Mouse (Mus musculus) midbrain, embryonic 16.5 days (tissue): Measurements from ENCODE around the gene B3gnt7. TPM values are rescaled to one million over a fixed set of nuclear protein-coding genes. Genes with fewer than 3 reads are reported as not detected.
"Not testable (repeated sequence)": the region's sequence is repeated elsewhere in the genome, so short reads cannot be mapped to it uniquely, and the experiment has no call there.

ENCODE experiments used
- ATAC-seq: fragments of 200-750 bp; cut with Nextera tagmentation; 2 replicates; pipeline ENCODE4 v1.8.0; 2017; ENCODE audit warnings: moderate TSS enrichment
- H3K27ac ChIP-seq: fragments of 300-500 bp; sonication (generic); 2 replicates; pipeline ENCODE4 v1.5.1; 2014; ENCODE audit warnings: mild to moderate bottlenecking, low read length, mixed read lengths
- H3K27me3 ChIP-seq: fragments of 300-500 bp; sonication (generic); 2 replicates; pipeline ENCODE4 v1.6.1; 2014; ENCODE audit warnings: low read depth, low read length, mixed read lengths; ENCODE audit not compliant: control insufficient read depth, insufficient read depth
- H3K36me3 ChIP-seq: fragments of 300-500 bp; sonication (generic); 2 replicates; pipeline ENCODE4 v1.6.1; 2014; ENCODE audit warnings: mild to moderate bottlenecking, low read length, moderate library complexity, mixed read lengths; ENCODE audit not compliant: control insufficient read depth, insufficient read depth
- H3K4me1 ChIP-seq: fragments of 300-500 bp; sonication (generic); 2 replicates; pipeline ENCODE4 v1.6.1; 2014; ENCODE audit warnings: mild to moderate bottlenecking, low read length, mixed read lengths; ENCODE audit not compliant: control insufficient read depth, insufficient read depth
- H3K4me2 ChIP-seq: fragments of 300-500 bp; sonication (generic); 2 replicates; pipeline ENCODE4 v1.6.1; 2014; ENCODE audit warnings: mild to moderate bottlenecking, low read length, mixed read lengths
- H3K4me3 ChIP-seq: fragments of 300-500 bp; sonication (generic); 2 replicates; pipeline ENCODE4 v1.5.1; 2014; ENCODE audit warnings: low read depth, mild to moderate bottlenecking, low read length, moderate library complexity, mixed read lengths
- H3K9ac ChIP-seq: fragments of 300-500 bp; sonication (generic); 2 replicates; pipeline ENCODE4 v1.6.1; 2014; ENCODE audit warnings: low read depth, low read length, mixed read lengths
- H3K9me3 ChIP-seq: fragments of 300-500 bp; sonication (generic); replicated peaks from 2 replicates; pipeline ENCODE4 v1.6.1; 2014; ENCODE audit warnings: mild to moderate bottlenecking, low read length, mixed read lengths; ENCODE audit not compliant: control insufficient read depth, poor library complexity, severe bottlenecking
- WGBS: fragments of 180-500 bp; shearing (Covaris S2); extraction: QIAGEN DNeasy Blood & Tissue Kit; methylation state at CpG from one replicate; pipeline ENCODE4 v1.1.7; 2014; 5-methylcytosine and 5-hydroxymethylcytosine counted together
- polyA plus RNA-seq: library from polyadenylated mRNA; unstranded; fragments of >200 nt; fragmentation: Nextera tagmentation; extraction: Ambion mirVana; gene quantifications from 2 replicates; pipeline ENCODE4 v1.2.1, GENCODE M21; 2015

Gene B3gnt7
- polyA plus RNA-seq, 1 experiment from 2014 or later, result 10.8 TPM

GRCm38 (mm10) chr1:86336330-86336729 lies 33.7 kb downstream of the B3gnt7 start:
- H3K27me3 ChIP-seq, result no peaks in the 10 kb centered on the region
- WGBS, result 38% methylated on average over 2 of the region's 2 CpGs
- no peak for ATAC-seq
- H3K9me3 ChIP-seq, result no peaks in the 10 kb centered on the region
- H3K4me2 ChIP-seq, result no peak overlapping the region
- H3K36me3 ChIP-seq, result no peaks in the 10 kb centered on the region
- H3K9ac ChIP-seq, result no peak overlapping the region
- H3K4me1 ChIP-seq, result peaks cover 2% of the 10 kb centered on the region; the same call in 1 of the 2 replicates
- H3K4me3 ChIP-seq, result no peak overlapping the region
- no peak overlapping the region; the same call in 1 of the 2 replicates for H3K27ac ChIP-seq

- peak; percentile 77 for ATAC-seq
- WGBS, result 24% methylated on average over 4 of the region's 4 CpGs
- H3K4me1 ChIP-seq, result peaks cover 2% of the 10 kb centered on the region; the same call in 1 of the 2 replicates
Measured at GRCm38 (mm10) chr1:86339156-86339812, 36.7 kb downstream of the B3gnt7 start.

GRCm38 (mm10) chr1:86341096-86341495 lies 38.5 kb downstream of the B3gnt7 start:
- H3K9ac ChIP-seq, ATAC-seq, H3K27me3 ChIP-seq, H3K9me3 ChIP-seq, H3K4me1 ChIP-seq, H3K4me3 ChIP-seq, H3K4me2 ChIP-seq, H3K27ac ChIP-seq, H3K36me3 ChIP-seq: not testable (repeated sequence)
- WGBS, result 100% methylated on average over 2 of the region's 2 CpGs

More at GRCm38 (mm10) chr1:86339156-86339812, 36.7 kb downstream of the B3gnt7 start:
- no peak overlapping the region for H3K4me2 ChIP-seq
- H3K9me3 ChIP-seq, result no peaks in the 10 kb centered on the region
- no peak overlapping the region for H3K4me3 ChIP-seq
- no peak overlapping the region for H3K9ac ChIP-seq
- no peaks in the 10 kb centered on the region for H3K36me3 ChIP-seq
- H3K27me3 ChIP-seq, result no peaks in the 10 kb centered on the region
- no peak overlapping the region for H3K27ac ChIP-seq

DNA sequence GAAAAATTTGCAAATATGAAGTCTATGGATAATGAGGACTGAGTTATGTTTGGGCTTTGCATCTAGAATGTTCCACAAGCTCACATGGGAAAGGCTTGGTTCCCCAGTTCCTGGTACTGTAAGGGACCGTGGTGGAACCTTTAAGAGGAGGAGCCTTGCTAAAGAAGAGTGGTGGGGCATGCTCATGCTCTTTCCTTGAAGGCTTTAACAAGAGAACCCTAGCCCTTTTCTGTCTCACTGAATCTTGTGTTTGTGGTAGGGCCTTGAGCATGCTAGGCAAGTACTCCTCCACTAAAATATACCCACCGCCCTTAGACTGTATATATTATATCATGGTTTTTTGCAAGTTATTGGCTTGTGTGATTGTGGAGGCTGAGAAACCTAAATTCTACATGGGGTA lies 39.7 kb downstream of the B3gnt7 start:
- H3K9me3 ChIP-seq, result no peaks in the 10 kb centered on the region
- no peak overlapping the region for H3K9ac ChIP-seq
- H3K27me3 ChIP-seq, result no peaks in the 10 kb centered on the region
- no peaks in the 10 kb centered on the region for H3K4me1 ChIP-seq
- no peak overlapping the region for H3K27ac ChIP-seq
- H3K4me2 ChIP-seq, result no peak overlapping the region
- WGBS, result 96% methylated on average over 2 of the region's 2 CpGs
- H3K4me3 ChIP-seq, result no peak overlapping the region
- H3K36me3 ChIP-seq, result no peaks in the 10 kb centered on the region
- ATAC-seq, result no peak

DNA sequence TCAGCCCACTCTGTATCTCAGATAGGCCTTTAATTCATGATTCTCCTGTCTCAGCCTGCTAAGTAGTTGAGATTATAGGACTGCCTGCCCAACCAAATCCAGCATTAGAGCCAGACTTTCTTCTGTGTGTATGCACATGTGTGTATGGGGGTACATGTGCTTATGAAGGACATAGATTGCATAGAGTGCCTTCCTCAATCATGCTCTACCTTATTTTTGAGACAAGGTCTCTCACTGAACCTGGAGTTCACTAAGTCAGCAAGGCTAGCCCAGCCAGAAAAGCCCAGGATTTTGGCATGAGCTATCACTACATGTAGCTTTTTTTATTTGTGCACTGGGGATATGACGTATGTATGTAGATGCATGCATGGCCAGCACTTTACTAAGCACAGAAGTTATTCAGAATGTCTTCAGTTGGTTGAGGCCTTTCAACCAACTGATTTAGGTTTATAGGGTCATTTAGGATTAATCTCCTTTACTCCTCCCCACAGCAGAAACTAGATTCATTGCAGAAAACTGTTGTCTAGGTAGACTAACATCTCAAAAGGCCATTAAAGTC lies 40.5 kb downstream of the B3gnt7 start:
- H3K9ac ChIP-seq, result no peak overlapping the region
- no peak overlapping the region for H3K27ac ChIP-seq
- no peaks in the 10 kb centered on the region for H3K27me3 ChIP-seq
- H3K4me3 ChIP-seq, result no peak overlapping the region
- H3K4me1 ChIP-seq, result no peaks in the 10 kb centered on the region
- no peak overlapping the region for H3K4me2 ChIP-seq
- no peaks in the 10 kb centered on the region for H3K9me3 ChIP-seq
- ATAC-seq, result no peak
- H3K36me3 ChIP-seq, result no peaks in the 10 kb centered on the region
- 92% methylated on average over 1 of the region's 1 CpGs for WGBS

DNA sequence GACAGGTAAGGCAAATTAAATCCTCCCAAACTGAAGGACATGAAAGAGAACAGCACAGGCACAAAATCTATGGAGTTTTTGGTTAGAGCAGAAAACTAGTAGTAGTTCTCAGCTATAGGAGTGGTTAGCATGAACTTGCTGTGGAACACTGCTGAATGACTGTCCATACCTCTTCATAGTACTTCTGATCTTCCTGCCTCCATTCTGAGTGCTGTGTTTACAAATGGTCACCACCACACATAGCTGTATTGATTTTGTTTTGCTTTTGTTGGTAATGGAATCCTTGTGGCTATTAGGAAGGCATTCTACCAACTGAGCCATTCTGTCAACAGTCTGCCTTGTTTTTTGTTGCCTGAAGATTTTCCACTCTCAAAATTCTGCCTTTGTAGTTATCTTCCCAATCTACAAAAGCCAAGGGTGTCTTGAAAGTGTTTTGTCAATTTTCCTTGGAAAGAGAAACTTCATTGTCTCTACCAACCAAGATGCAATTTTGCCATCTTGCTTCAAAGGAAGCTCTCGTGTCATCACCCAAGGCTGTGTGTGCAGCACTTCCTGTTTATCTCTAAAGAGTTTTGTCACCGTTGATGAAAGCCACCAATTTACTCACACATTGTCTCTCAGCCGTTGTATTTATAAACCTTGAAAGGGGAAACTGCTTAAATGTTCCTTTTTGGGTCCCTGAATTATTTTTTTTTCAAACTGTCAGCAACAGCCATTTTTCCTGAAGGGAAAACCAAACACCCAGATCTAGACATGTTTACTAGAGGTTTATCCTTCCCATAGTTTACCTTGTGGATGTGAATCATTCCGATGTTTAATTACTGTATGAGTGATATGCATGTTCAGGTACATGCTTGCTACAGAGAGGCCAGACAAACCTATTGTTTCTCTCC lies 41.6 kb downstream of the B3gnt7 start:
- H3K9me3 ChIP-seq, result no peaks in the 10 kb centered on the region
- no peak for ATAC-seq
- H3K27me3 ChIP-seq, result no peaks in the 10 kb centered on the region
- WGBS, result 82% methylated on average over 4 of the region's 4 CpGs
- H3K36me3 ChIP-seq, result peaks cover 3% of the 10 kb centered on the region
- H3K4me1 ChIP-seq, result no peaks in the 10 kb centered on the region
- no peak overlapping the region for H3K9ac ChIP-seq
- no peak overlapping the region for H3K4me2 ChIP-seq
- no peak overlapping the region for H3K4me3 ChIP-seq
- no peak overlapping the region for H3K27ac ChIP-seq

- H3K9me3 ChIP-seq, result no peaks in the 10 kb centered on the region
- H3K4me2 ChIP-seq, result no peak overlapping the region
- H3K4me1 ChIP-seq, result no peaks in the 10 kb centered on the region
- no peak for ATAC-seq
- H3K27ac ChIP-seq, result no peak overlapping the region
- no peak overlapping the region for H3K4me3 ChIP-seq
- no peak overlapping the region for H3K9ac ChIP-seq
- H3K27me3 ChIP-seq, result no peaks in the 10 kb centered on the region
- H3K36me3 ChIP-seq, result peaks cover 11% of the 10 kb centered on the region
- WGBS, result 96% methylated on average over 4 of the region's 4 CpGs
Measured at GRCm38 (mm10) chr1:86345069-86345468, 42.4 kb downstream of the B3gnt7 start.

DNA sequence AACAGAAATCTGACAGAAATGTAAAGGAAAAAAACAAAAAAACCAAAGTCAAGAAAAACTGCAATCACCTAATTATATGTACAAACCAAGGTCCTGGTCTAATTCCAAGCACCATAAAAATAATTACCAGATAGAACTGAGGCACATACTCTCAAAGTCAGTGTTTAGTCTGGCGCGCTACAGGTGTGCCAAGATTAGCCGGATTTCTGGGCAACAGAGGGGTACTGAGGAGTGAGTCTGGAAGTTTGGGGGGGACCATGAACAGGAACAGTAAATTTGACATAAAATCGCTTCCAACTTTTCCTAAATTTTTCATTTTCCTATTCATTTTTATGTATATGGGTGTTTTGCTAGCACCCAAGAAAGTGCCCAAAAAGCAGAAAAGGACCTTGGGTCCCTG lies 43.3 kb downstream of the B3gnt7 start:
- H3K4me3 ChIP-seq, result no peak overlapping the region
- H3K27ac ChIP-seq, result no peak overlapping the region
- WGBS, result 95% methylated on average over 4 of the region's 4 CpGs
- no peaks in the 10 kb centered on the region for H3K9me3 ChIP-seq
- peaks cover 17% of the 10 kb centered on the region for H3K36me3 ChIP-seq
- ATAC-seq, result no peak
- H3K4me2 ChIP-seq, result no peak overlapping the region
- H3K9ac ChIP-seq, result no peak overlapping the region
- H3K27me3 ChIP-seq, result no peaks in the 10 kb centered on the region
- H3K4me1 ChIP-seq, result no peaks in the 10 kb centered on the region
